Mouse (Mus musculus) small intestine, adult 2 months (tissue): Measurements from ENCODE around the gene D430041D05Rik. TPM values are rescaled to one million over a fixed set of nuclear protein-coding genes. Genes with fewer than 3 reads are reported as not detected.

Experiments used
- H3K27ac ChIP-seq: fragments of 200-500 bp; 2 replicates; pipeline ENCODE4 v1.5.1; 2012; ENCODE audit warnings: low read depth, low read length, control low read depth, inconsistent platforms; ENCODE audit not compliant: insufficient read depth
- H3K27me3 ChIP-seq: fragments of 200-500 bp; 2 replicates; pipeline ENCODE4 v1.6.1; 2012; ENCODE audit warnings: mild to moderate bottlenecking, moderate library complexity, low read length, inconsistent platforms; ENCODE audit not compliant: control insufficient read depth, insufficient read depth
- H3K36me3 ChIP-seq: fragments of 200-500 bp; 2 replicates; pipeline ENCODE4 v1.6.1; 2012; ENCODE audit warnings: mild to moderate bottlenecking, low read length, control low read depth, inconsistent platforms; ENCODE audit not compliant: control insufficient read depth, insufficient read depth
- H3K4me1 ChIP-seq: fragments of 200-500 bp; 2 replicates; pipeline ENCODE4 v1.6.1; 2012; ENCODE audit warnings: low read length, inconsistent platforms, mixed read lengths; ENCODE audit not compliant: control insufficient read depth, insufficient read depth, insufficient read length
- H3K4me3 ChIP-seq: fragments of 200-500 bp; 2 replicates; pipeline ENCODE4 v1.5.1; 2012; ENCODE audit warnings: low read depth, mild to moderate bottlenecking, control low read depth, inconsistent platforms, low read length, moderate library complexity
- CTCF ChIP-seq: fragments of 200-500 bp; IDR thresholded peaks from 2 replicates; pipeline ENCODE4 v1.5.1; 2012; ENCODE audit warnings: low read depth, mild to moderate bottlenecking, control low read depth, inconsistent platforms, low read length, moderate library complexity, mixed read lengths; ENCODE audit not compliant: insufficient replicate concordance, insufficient read length; ENCODE audit errors: extremely low read depth
- POLR2A ChIP-seq: fragments of 200-500 bp; IDR thresholded peaks from 2 replicates; pipeline ENCODE4 v1.6.1; 2012; ENCODE audit warnings: low read depth, mild to moderate bottlenecking, control low read depth, inconsistent platforms, low read length, moderate library complexity
- WGBS: fragments of 180-500 bp; shearing (Covaris S2); methylation state at CpG from one replicate; pipeline ENCODE4 v1.1.7; 2018; 5-methylcytosine and 5-hydroxymethylcytosine counted together
- polyA plus RNA-seq: library from polyadenylated mRNA; depleted of rRNA; stranded (reverse); fragments of >200 nt; gene quantifications from 2 replicates; pipeline ENCODE4 v1.2.3, GENCODE M21; 2012

D430041D05Rik gene
- polyA plus RNA-seq, 1 experiment: not detected

DNA sequence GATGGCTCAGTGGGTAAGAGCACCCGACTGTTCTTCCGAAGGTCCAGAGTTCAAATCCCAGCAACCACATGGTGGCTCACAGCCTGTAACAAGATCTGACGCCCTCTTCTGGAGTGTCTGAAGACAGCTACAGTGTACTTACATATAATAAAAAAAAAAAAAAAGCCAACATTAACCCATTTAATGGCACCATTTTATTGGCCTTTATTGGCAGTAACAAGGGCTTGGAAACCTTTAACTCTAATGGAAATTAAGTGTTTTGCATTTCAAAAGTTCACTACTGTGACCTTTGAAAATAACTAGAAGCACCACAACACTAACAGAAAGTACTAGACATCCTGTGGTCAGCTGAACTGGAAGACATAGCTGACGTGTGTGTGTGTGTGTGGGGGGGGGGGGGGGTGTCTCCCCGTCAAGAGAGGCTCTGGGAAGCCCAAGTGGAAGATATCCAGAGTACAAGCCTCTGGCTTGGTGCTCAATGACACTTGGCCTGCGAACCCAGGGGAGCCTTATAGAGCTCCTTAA lies 39.1 kb downstream of the D430041D05Rik start:
- TF ChIP-seq CTCF: no peak
- no peak for TF ChIP-seq POLR2A
- no peaks in the 10 kb centered on the region for H3K36me3 ChIP-seq
- H3K27me3 ChIP-seq: no peaks in the 10 kb centered on the region; the same call in 1 of the 2 replicates
- H3K4me3 ChIP-seq: no peak overlapping the region
- no peak overlapping the region for H3K27ac ChIP-seq
- WGBS: 77% methylated on average over 6 of the region's 6 CpGs
- H3K4me1 ChIP-seq: peaks cover 3% of the 10 kb centered on the region; the same call in 1 of the 2 replicates

DNA sequence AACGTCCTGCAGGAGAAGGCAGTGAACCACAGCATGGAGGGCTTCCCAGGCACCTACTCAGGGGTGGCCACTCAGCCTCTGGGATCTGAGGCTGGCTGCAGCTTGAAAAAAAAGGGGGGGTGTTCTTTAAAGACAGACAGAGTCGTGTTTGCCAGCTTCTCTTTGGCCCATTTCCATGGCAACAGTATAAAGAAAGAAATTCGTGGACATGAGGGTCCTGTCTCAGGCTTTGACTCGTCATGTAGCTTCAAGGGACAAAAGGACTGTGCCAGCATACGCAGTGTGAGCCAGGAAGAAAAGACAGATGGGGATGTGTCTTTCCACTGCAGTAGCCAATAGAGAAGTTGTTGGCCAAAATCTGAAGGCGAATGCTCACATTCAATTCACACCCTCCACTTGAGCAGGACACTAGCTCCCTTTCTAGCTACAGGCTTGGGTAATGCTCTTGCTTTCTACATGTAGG lies 42.9 kb downstream of the D430041D05Rik start:
- no peaks in the 10 kb centered on the region for H3K27me3 ChIP-seq
- WGBS: 15% methylated on average over 6 of the region's 6 CpGs
- TF ChIP-seq POLR2A (no peak), CTCF (no peak)
- H3K4me3 ChIP-seq: no peak overlapping the region
- no peak overlapping the region for H3K27ac ChIP-seq
- H3K4me1 ChIP-seq: peaks cover 3% of the 10 kb centered on the region; the same call in 1 of the 2 replicates
- no peaks in the 10 kb centered on the region for H3K36me3 ChIP-seq

DNA sequence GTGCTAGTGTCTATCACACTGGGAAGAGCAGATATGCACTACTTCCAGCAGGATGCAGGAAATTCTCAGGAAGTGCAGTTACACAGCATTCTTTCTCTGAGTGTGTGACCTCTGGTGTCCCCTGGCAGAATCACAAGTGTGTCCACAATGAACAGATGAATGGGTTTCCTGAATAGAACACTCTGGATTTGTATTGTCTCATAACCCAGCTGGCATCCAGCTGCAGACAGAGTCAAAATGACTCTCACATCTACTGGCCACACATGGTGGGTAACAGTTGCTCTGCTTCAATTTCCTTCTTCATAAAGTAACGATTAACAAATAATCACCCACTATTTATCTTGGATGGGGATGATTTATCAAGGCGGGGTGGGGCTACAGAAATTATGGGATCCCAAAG lies 43.5 kb downstream of the D430041D05Rik start:
- H3K27ac ChIP-seq: no peak overlapping the region
- H3K4me1 ChIP-seq: peaks cover 3% of the 10 kb centered on the region; the same call in 1 of the 2 replicates
- TF ChIP-seq POLR2A (no peak), CTCF (no peak)
- no peak overlapping the region for H3K4me3 ChIP-seq
- H3K27me3 ChIP-seq: no peaks in the 10 kb centered on the region
- H3K36me3 ChIP-seq: no peaks in the 10 kb centered on the region
- WGBS: 16% methylated on average over 2 of the region's 2 CpGs

DNA sequence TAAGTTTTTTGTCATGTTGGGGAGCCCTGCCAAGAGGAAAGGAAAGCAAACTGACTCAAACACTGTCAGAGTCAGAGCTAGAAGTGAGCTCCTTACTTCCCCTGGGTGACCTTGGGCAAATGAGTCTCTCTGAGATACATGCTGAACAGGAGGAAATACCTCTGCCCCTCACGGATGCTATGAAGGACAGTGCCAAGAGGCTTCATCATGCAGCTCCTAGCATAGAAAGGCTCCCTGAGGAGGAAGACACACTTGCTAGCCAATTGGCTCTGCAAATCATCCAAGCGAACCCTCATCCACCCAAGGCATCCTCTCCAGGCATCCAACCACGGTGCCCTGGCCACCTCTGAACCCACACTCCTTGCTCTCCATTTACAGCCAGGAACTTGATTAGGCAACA lies 51.5 kb downstream of the D430041D05Rik start:
- no peaks in the 10 kb centered on the region for H3K27me3 ChIP-seq
- H3K4me3 ChIP-seq: no peak overlapping the region
- 50% methylated on average over 3 of the region's 3 CpGs for WGBS
- no peak overlapping the region for H3K27ac ChIP-seq
- no peaks in the 10 kb centered on the region for H3K36me3 ChIP-seq
- TF ChIP-seq CTCF (no peak), POLR2A (no peak)
- no peaks in the 10 kb centered on the region; the same call in 1 of the 2 replicates for H3K4me1 ChIP-seq

DNA sequence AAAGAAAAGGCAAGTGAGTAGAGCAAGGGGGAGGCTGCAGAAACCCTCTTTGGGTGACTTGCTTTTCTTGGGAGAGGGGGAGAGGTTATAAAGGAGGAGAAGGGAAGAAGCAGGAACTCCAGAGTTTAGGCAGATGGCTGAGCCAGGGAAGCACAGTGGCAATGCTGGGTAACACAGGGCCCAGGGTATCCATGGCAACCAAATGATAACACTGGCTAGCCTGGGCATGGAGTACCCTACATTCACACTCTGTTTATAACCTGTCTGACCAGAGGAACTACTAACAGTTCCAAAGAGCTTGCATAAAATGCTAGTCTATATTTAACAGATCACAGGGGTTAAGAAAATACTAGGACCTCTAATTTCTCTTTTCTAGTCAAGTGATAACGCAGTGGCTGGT lies 51.9 kb downstream of the D430041D05Rik start:
- Histone ChIP-seq H3K4me3 (no peak overlapping the region), H3K27ac (no peak overlapping the region), H3K27me3 (no peaks in the 10 kb centered on the region), H3K36me3 (no peaks in the 10 kb centered on the region), H3K4me1 (no peaks in the 10 kb centered on the region; the same call in 1 of the 2 replicates)
- no peak for TF ChIP-seq CTCF
- TF ChIP-seq POLR2A: no peak
- 50% methylated on average over 1 of the region's 1 CpGs for WGBS

DNA sequence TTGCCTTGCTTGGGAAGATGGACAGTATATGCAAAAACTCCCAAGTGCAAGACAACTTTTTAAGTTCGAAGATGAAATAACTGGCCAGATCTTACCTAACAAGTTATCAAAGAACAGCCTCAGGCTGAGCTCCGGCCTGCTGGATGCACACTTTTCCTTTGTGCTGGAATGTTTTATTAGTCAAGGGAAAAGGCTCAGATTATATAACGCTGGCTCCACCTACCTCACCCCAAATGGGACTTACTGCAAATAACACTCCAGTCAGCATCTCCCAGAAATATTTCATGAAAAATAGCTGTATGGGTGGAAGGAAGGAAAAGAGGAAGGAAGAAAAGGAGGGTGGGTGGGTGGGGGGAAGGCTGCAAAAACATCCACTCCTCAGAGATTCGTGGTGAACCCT lies 54.3 kb downstream of the D430041D05Rik start:
- no peak overlapping the region for H3K4me3 ChIP-seq
- H3K27ac ChIP-seq: no peak overlapping the region
- H3K27me3 ChIP-seq: no peaks in the 10 kb centered on the region
- 81% methylated on average over 4 of the region's 4 CpGs for WGBS
- no peaks in the 10 kb centered on the region; the same call in 1 of the 2 replicates for H3K4me1 ChIP-seq
- H3K36me3 ChIP-seq: no peaks in the 10 kb centered on the region
- TF ChIP-seq CTCF: no peak
- TF ChIP-seq POLR2A: no peak

DNA sequence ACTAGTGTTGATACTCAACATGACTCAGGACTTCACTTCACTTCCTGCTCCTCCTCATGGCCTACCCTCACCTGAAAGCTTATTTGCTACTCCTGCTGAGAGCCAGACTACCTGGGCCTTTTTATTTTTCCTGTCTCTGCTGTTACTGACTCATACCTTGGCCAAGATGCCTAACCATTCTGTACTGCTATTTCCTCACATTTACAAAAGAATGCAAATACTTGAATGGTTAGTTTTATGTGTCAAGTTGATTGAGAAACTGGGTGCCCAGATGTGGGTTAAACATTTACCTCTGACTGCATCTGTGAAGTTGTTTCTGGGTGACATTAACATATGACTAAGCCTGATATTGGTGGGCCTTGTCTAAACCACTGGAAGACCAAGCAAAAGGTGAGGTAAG lies 56.7 kb downstream of the D430041D05Rik start:
- TF ChIP-seq CTCF (no peak), POLR2A (no peak)
- Histone ChIP-seq H3K4me1 (no peaks in the 10 kb centered on the region), H3K4me3 (no peak overlapping the region), H3K36me3 (no peaks in the 10 kb centered on the region), H3K27me3 (no peaks in the 10 kb centered on the region), H3K27ac (no peak overlapping the region)
